Mouse (Mus musculus) frontal cortex, postnatal 36 days (tissue): ENCODE results near the gene E130114P18Rik.

Source experiments
- DNase-seq, 2 experiments: peaks; one replicate each; pipeline ENCODE4 v3.0.0; 2022; ENCODE audit warnings: low spot score in 2 of 2

The E130114P18Rik gene

GRCm38 (mm10) chr4:97564199-97564598, 213.7 kb downstream of the E130114P18Rik start:
- DNase-seq = no peak

DNA sequence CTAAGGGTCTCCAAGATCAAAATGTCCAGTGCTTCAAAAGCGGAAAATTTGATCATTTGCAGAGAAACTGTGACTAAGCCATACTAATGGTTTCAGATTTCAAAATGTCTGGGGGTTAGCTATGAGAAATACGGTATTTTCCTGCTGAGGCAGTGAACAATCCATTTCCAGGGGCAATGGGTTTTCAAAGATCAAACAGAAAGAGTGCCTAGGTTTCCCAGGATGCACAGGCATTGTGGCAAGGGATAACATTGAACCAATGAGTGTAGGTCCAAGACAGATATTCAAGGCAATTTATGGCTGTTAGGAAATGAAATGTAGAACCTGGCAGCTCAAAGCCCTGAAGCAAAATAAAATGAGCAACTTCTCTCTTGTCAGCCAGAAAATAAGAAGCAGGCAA, 220.3 kb downstream of the E130114P18Rik start:
- DNase-seq = no peak

DNA sequence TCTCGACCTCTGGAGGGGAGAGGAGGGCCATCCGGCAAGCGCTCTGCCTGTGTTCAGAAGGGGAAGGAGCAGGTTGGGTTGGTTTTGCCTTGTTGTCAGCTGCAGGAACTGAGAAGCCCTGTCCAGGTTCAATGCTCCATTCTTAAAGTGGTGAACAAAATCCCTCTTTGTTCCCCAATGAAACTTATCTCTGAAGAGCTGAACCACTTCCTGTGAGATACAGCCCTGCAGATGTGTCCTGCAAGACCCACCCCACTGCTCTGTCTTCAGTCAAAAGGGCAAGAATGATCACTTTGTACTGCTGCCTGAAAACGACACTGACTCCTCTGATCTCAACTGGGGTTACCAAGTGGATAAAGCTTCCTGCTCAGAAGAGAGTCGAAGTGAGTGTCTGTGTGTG, 233.9 kb downstream of the E130114P18Rik start:
- no peak for DNase-seq

DNA sequence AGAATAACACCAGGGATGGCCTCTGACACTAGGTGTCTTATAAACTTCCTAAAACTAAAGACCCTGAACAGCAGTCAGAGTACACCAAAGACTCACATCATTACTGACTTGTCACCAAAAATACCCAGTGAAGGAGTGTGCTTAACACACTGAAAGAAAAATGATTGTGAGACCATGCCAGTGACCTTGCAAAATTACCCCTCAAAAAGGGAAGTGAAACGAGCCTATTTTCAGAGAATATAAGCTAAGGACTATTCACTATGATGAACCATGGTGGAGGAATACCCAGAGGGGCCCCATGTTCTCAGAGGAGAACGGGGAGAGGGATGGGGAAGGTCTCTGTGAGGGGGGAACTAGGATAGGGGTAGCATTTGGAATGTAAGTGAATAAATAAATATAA, 245.8 kb downstream of the E130114P18Rik start:
- DNase-seq = no peak

GRCm38 (mm10) chr4:97528517-97528916, 249.4 kb downstream of the E130114P18Rik start:
- no peak for DNase-seq
